Mouse (Mus musculus) duodenum, adult 2 months (tissue): Measurements from ENCODE around the gene Fmo4. TPM values are rescaled to one million over a fixed set of nuclear protein-coding genes. Genes with fewer than 3 reads are reported as not detected.

Source experiments
- polyA plus RNA-seq: library from polyadenylated mRNA; depleted of rRNA; stranded (reverse); fragments of >200 nt; gene quantifications from 2 replicates; pipeline ENCODE4 v1.2.3, GENCODE M21; 2012; ENCODE audit warnings: low replicate concordance; rRNA removed

The Fmo4 gene
- polyA plus RNA-seq = 4.6 and 6.5 TPM in 2 replicates

DNA sequence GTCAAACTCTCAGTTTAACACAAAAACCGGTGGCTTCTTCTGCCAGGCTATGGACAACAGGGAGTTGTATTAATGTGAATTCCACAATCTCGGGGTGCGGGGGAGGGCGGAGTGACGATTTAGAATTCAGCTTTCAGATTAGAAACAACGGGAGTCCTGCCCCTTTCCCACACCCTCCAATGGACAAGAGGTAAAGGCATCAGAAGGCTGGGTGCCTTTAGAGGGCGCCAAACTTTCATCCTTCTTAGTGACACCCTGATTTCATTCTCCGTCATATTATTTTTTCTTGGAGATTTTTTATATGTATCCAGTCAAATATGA lies at the start of gene Fmo4:
TSS of gene Fmo4 (minus strand) at position 137 of the 321 bp plus-strand sequence.

Other genes starting within 250 kb of the Fmo4 start
- gene Vamp4, start 243.5 kb downstream of the Fmo4 start, polyA plus RNA-seq = 5.6 and 5.7 TPM in 2 replicates
- not detected in 2 replicates for gene Myoc, start 174.8 kb downstream of the Fmo4 start, polyA plus RNA-seq
- gene Myocos, start 155.8 kb downstream of the Fmo4 start, polyA plus RNA-seq = not detected in 2 replicates
- 11.9 and 20.4 TPM in 2 replicates for gene Prrc2c, start 73.4 kb downstream of the Fmo4 start, polyA plus RNA-seq
- gene Fmo1, start 52.6 kb upstream of the Fmo4 start, polyA plus RNA-seq = 1.6 and 2.9 TPM in 2 replicates
- gene Fmo2, start 84.8 kb upstream of the Fmo4 start, polyA plus RNA-seq = 0.76 and 0.92 TPM in 2 replicates
- not detected in 2 replicates for gene Fmo6, start 123.5 kb upstream of the Fmo4 start, polyA plus RNA-seq
- not detected in 2 replicates for gene Fmo3, start 170.6 kb upstream of the Fmo4 start, polyA plus RNA-seq